Mouse (Mus musculus) MEL (cell line): ENCODE data around the gene Npw. TPM values are rescaled to one million over a fixed set of nuclear protein-coding genes. Genes with fewer than 3 reads are reported as not detected.

Source experiments
- DNase-seq: peaks from one replicate; pipeline ENCODE4 v3.0.0; 2011; ENCODE audit warnings: low read depth, low spot score
- H3K27ac ChIP-seq: 2 replicates; pipeline ENCODE4 v1.5.1; 2012; ENCODE audit warnings: low read depth, mild to moderate bottlenecking, control low read depth, low read length, moderate library complexity; ENCODE audit not compliant: control insufficient read depth
- H3K27me3 ChIP-seq, 2 experiments: fragments of 150-350 bp in 1 of 2; sonication (generic) in 1 of 2; 2 replicates each; pipeline ENCODE4 v1.6.1; 2012; ENCODE audit warnings: low read length in 2 of 2, mild to moderate bottlenecking in 2 of 2, improper control_type of control experiment in 1 of 2, moderate library complexity in 1 of 2; ENCODE audit not compliant: insufficient read depth in 2 of 2, control insufficient read depth in 1 of 2
- H3K36me3 ChIP-seq, 2 experiments: 2 replicates each; pipeline ENCODE4 v1.6.1; 2012 to 2014; ENCODE audit warnings: low read length in 2 of 2, improper control_type of control experiment in 1 of 2, inconsistent platforms in 1 of 2, mild to moderate bottlenecking in 1 of 2; ENCODE audit not compliant: insufficient read depth in 2 of 2, control insufficient read depth in 1 of 2
- H3K4me1 ChIP-seq, 2 experiments: fragments of 150-350 bp in 1 of 2; sonication (generic) in 1 of 2; 2 replicates each; pipeline ENCODE4 v1.6.1; 2012; ENCODE audit warnings: low read length in 2 of 2, improper control_type of control experiment in 1 of 2, mild to moderate bottlenecking in 1 of 2; ENCODE audit not compliant: insufficient read depth in 2 of 2, control insufficient read depth in 1 of 2
- H3K4me3 ChIP-seq, 2 experiments: fragments of 150-350 bp in 1 of 2; sonication (generic) in 1 of 2; 2 replicates each; pipeline ENCODE4 v1.5.1; 2012; ENCODE audit warnings: low read depth in 2 of 2, low read length in 2 of 2, mild to moderate bottlenecking in 2 of 2, moderate library complexity in 2 of 2, control low read depth in 1 of 2, improper control_type of control experiment in 1 of 2; ENCODE audit not compliant: control insufficient read depth in 1 of 2, insufficient read depth in 1 of 2
- H3K79me2 ChIP-seq: 2 replicates; pipeline ENCODE4 v1.6.1; 2012; ENCODE audit warnings: mild to moderate bottlenecking, low read length, moderate library complexity; ENCODE audit not compliant: control insufficient read depth, poor library complexity, insufficient read depth
- H3K9ac ChIP-seq: 2 replicates; pipeline ENCODE4 v1.6.1; 2012; ENCODE audit warnings: low read depth, mild to moderate bottlenecking, control low read depth, low read length, moderate library complexity; ENCODE audit not compliant: control insufficient read depth, poor library complexity, severe bottlenecking
- H3K9me3 ChIP-seq: fragments of 150-350 bp; sonication (generic); replicated peaks from 2 replicates; pipeline ENCODE4 v1.6.1; 2012; ENCODE audit warnings: mild to moderate bottlenecking, low read length, improper control_type of control experiment, moderate library complexity; ENCODE audit not compliant: insufficient read depth
- CHD1 ChIP-seq: IDR thresholded peaks from 2 replicates; pipeline ENCODE4 v1.6.1; 2012; ENCODE audit warnings: low read depth, mild to moderate bottlenecking, inconsistent platforms, low read length, improper control_type of control experiment
- ELF1 ChIP-seq: IDR thresholded peaks from 2 replicates; pipeline ENCODE4 v1.6.1; 2014; ENCODE audit warnings: low read depth, mild to moderate bottlenecking, inconsistent platforms, low read length, improper control_type of control experiment, moderate library complexity
- ETS1 ChIP-seq: IDR thresholded peaks from 2 replicates; pipeline ENCODE4 v1.6.1; 2012; ENCODE audit warnings: low read depth, mild to moderate bottlenecking, inconsistent platforms, low read length, improper control_type of control experiment, moderate library complexity
- GATA1 ChIP-seq: IDR thresholded peaks from 2 replicates; pipeline ENCODE4 v1.6.1; 2011; ENCODE audit warnings: low read depth, low read length, improper control_type of control experiment
- KAT2A ChIP-seq: conservative IDR thresholded peaks from 2 replicates; pipeline ENCODE4 v1.6.1; 2012; ENCODE audit warnings: low read depth, low read length, improper control_type of control experiment, inconsistent platforms
- MAFK ChIP-seq: IDR thresholded peaks from 2 replicates; pipeline ENCODE4 v1.6.1; 2011; ENCODE audit warnings: low read depth, mild to moderate bottlenecking, low read length, improper control_type of control experiment, borderline replicate concordance
- MEF2A ChIP-seq: IDR thresholded peaks from 2 replicates; pipeline ENCODE4 v1.6.1; 2014; ENCODE audit warnings: low read depth, mild to moderate bottlenecking, inconsistent platforms, low read length, improper control_type of control experiment; ENCODE audit not compliant: poor library complexity, insufficient replicate concordance, severe bottlenecking; ENCODE audit errors: extremely low read depth
- MYB ChIP-seq: IDR thresholded peaks from 2 replicates; pipeline ENCODE4 v1.6.1; 2011; ENCODE audit warnings: mild to moderate bottlenecking, low read depth, low read length, improper control_type of control experiment
- MYC ChIP-seq: IDR thresholded peaks from 2 replicates; pipeline ENCODE4 v1.6.1; 2011; ENCODE audit warnings: low read depth, mild to moderate bottlenecking, low read length, improper control_type of control experiment, moderate library complexity
- POLR2AphosphoS2 ChIP-seq: IDR thresholded peaks from 2 replicates; pipeline ENCODE4 v1.6.1; 2011; ENCODE audit warnings: low read length, improper control_type of control experiment
- SMC3 ChIP-seq: IDR thresholded peaks from 2 replicates; pipeline ENCODE4 v1.6.1; 2011; ENCODE audit warnings: low read depth, low read length, improper control_type of control experiment
- TBP ChIP-seq: IDR thresholded peaks from 2 replicates; pipeline ENCODE4 v1.8.0; 2011; ENCODE audit warnings: low read depth, low read length, improper control_type of control experiment
- polyA plus RNA-seq, 2 experiments: library from polyadenylated mRNA; stranded (reverse) in 1 of 2; unstranded in 1 of 2; fragments of >175 nt in 1 of 2; fragments of >200 nt in 1 of 2; gene quantifications; 2 replicates each; pipeline versions ENCODE4 v1.2.1 to v1.2.4; 2012; ENCODE audit warnings: low replicate concordance in 2 of 2, low read depth in 1 of 2; ENCODE audit not compliant: insufficient read length in 2 of 2, insufficient read depth in 1 of 2, missing spikeins in 1 of 2
- total RNA-seq: library from RNA; depleted of rRNA; stranded (reverse); fragments of 300-350 nt; gene quantifications from 2 replicates; pipeline ENCODE4 v1.2.3, GENCODE M21; 2012

Npw gene
- total and polyA plus RNA-seq, 3 experiments: not detected

GRCm38 (mm10) chr17:24654969-24655368, 3.3 kb downstream of the Npw start:
- H3K9ac ChIP-seq: no peak overlapping the region
- no peaks in the 10 kb centered on the region for H3K79me2 ChIP-seq
- H3K27me3 ChIP-seq: peaks cover 13 to 14% of the 10 kb centered on the region in 2 experiments
- H3K4me3 ChIP-seq: no peak overlapping the region
- H3K36me3 ChIP-seq: no peaks in the 10 kb centered on the region
- H3K4me1 ChIP-seq: no peaks in the 10 kb centered on the region
- no peak for DNase-seq
- TF ChIP-seq KAT2A: no peak
- no peak for TF ChIP-seq MYB
- TF ChIP-seq GATA1: peak; percentile 57
- H3K9me3 ChIP-seq: no peaks in the 10 kb centered on the region
- H3K27ac ChIP-seq: no peak overlapping the region

GRCm38 (mm10) chr17:24653967-24654710, 4.1 kb downstream of the Npw start:
- peaks cover 14 to 21% of the 10 kb centered on the region in 2 experiments for H3K27me3 ChIP-seq
- TF ChIP-seq ELF1: no peak
- no peak for TF ChIP-seq CHD1
- TF ChIP-seq MEF2A: no peak
- TF ChIP-seq MAFK: no peak
- TF ChIP-seq POLR2AphosphoS2: no peak
- H3K27ac ChIP-seq: no peak overlapping the region
- no peaks in the 10 kb centered on the region for H3K79me2 ChIP-seq
- no peak for DNase-seq
- no peak overlapping the region for H3K4me3 ChIP-seq
- H3K36me3 ChIP-seq: no peaks in the 10 kb centered on the region
- no peak overlapping the region for H3K9ac ChIP-seq
- H3K4me1 ChIP-seq: no peaks in the 10 kb centered on the region
- no peaks in the 10 kb centered on the region for H3K9me3 ChIP-seq

- no peak for DNase-seq
- H3K4me3 ChIP-seq: no peak overlapping the region
- H3K9ac ChIP-seq: no peak overlapping the region
- no peak for TF ChIP-seq SMC3
- no peak for TF ChIP-seq TBP
- TF ChIP-seq MYC: no peak
- TF ChIP-seq ETS1: no peak
- H3K36me3 ChIP-seq: no peaks in the 10 kb centered on the region
- no peak overlapping the region for H3K27ac ChIP-seq
- no peaks in the 10 kb centered on the region for H3K9me3 ChIP-seq
- no peaks in the 10 kb centered on the region for H3K4me1 ChIP-seq
- peaks cover 14 to 25% of the 10 kb centered on the region in 2 experiments for H3K27me3 ChIP-seq
- no peaks in the 10 kb centered on the region for H3K79me2 ChIP-seq
Measured at GRCm38 (mm10) chr17:24651835-24652234, 6.4 kb downstream of the Npw start.
